Mouse (Mus musculus): ENCODE data around the gene B130006D01Rik. TPM values are rescaled to one million over a fixed set of nuclear protein-coding genes. Genes with fewer than 3 reads are reported as not detected.

Gene B130006D01Rik
- total and polyA plus RNA-seq, 2 experiments from 2014 or later, result 0.23 to 0.57 TPM

DNA sequence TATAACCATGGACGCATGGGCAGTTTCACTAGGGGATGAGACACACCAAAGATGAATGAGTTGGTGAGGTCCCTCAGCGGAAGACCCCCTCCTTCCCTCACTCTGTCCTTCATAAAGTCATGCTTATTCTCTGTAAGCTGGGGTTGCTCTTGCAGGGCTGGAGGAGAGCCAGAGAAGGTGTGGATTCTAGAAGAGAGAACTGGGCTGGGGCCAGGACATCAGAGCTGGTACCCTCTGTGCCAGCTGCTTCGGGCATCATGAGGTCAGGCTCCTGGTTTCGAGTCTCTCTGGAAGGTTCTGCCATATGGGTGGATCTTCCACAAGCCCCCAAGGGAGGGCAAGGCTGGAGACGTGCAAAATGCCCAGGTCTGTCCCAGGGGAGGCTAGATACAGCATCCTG lies 24.8 kb upstream of the B130006D01Rik start:
- Histone ChIP-seq H3K27ac (ENCODE audit: low read depth) (no peak overlapping the region), H3K9me3 (replicated peaks; ENCODE audit: control insufficient read depth, low read length) (no peaks in the 10 kb centered on the region), H3K4me2 (ENCODE audit: low read depth, low read length) (no peak overlapping the region), H3K9ac (replicated peaks; ENCODE audit: low read depth, low read length) (no peak overlapping the region), H3K27me3 (ENCODE audit: control insufficient read depth, insufficient read depth, low read length) (no peaks in the 10 kb centered on the region), H3K4me1 (ENCODE audit: control insufficient read depth, insufficient read depth) (no peaks in the 10 kb centered on the region), H3K4me3 (ENCODE audit: low read depth, low read length) (no peak overlapping the region), H3K36me3 (replicated peaks; ENCODE audit: control insufficient read depth, insufficient read depth, low read length) (no peaks in the 10 kb centered on the region)
- ATAC-seq (ENCODE audit: insufficient read depth, low read depth) (no peak), DNase-seq (ENCODE audit: low spot score) (no peak)
- 73% methylated on average over 5 of the region's 5 CpGs for WGBS
- TF ChIP-seq EP300 (IDR thresholded peaks at IDR 0.05; ENCODE audit: low read depth) (no peak), CTCF (IDR thresholded peaks at IDR 0.05; ENCODE audit: low read depth) (no peak)

DNA sequence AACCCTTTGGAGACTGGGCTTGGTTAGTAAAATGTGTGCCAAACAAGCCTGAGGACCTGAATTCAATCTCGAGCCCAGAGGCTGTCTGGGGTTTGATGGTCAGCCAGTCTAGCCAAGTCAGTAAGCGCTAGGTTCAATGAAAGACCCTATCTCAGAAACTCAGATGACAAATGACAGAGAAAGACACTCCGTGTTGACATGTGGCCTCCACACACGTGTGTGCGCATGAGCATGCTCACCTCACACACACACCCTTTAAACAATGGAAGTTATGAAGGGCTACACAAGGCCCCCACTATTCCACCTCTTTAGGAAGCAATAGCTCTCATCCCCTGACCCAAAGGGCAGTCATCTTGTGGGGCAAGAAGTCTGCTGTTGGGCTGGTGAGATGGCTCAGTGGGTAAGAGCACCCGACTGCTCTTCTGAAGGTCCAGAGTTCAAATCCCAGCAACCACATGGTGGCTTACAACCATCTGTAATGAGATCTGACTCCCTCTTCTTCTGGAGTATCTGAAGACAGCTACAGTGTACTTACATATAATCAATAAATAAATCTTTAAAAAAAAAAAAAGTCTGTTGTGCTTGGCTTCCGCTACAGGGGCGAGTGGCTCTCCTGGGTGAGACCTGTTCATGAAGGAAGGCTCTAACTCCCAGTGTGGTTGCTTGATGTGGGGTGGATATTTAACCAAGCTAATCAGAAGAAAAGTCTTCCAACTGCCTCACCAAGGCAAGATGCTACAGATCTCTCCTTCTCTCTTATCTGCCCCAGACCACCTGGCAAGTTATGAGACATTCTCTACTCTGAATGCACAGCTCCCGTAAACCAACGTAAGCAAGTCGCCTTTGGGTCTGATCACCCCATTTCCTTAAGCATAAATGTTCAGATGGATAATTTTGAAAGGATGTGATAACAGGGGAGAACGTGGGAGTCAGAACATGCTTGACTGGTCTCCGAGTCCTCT lies 22.3 kb upstream of the B130006D01Rik start:
- Histone ChIP-seq H3K27ac (ENCODE audit: low read depth) (no peak overlapping the region), H3K4me3 (ENCODE audit: low read depth, low read length) (no peak overlapping the region), H3K36me3 (replicated peaks; ENCODE audit: control insufficient read depth, insufficient read depth, low read length) (no peaks in the 10 kb centered on the region), H3K27me3 (ENCODE audit: control insufficient read depth, insufficient read depth, low read length) (no peaks in the 10 kb centered on the region), H3K4me2 (ENCODE audit: low read depth, low read length) (no peak overlapping the region), H3K9me3 (replicated peaks; ENCODE audit: control insufficient read depth, low read length) (no peaks in the 10 kb centered on the region), H3K9ac (replicated peaks; ENCODE audit: low read depth, low read length) (no peak overlapping the region), H3K4me1 (ENCODE audit: control insufficient read depth, insufficient read depth) (no peaks in the 10 kb centered on the region)
- DNase-seq (ENCODE audit: low spot score) (no peak), ATAC-seq (ENCODE audit: insufficient read depth, low read depth) (no peak)
- 80% methylated on average over 13 of the region's 13 CpGs for WGBS
- no peak for TF ChIP-seq CTCF (IDR thresholded peaks at IDR 0.05; ENCODE audit: low read depth)
- no peak for TF ChIP-seq EP300 (IDR thresholded peaks at IDR 0.05; ENCODE audit: low read depth)

DNA sequence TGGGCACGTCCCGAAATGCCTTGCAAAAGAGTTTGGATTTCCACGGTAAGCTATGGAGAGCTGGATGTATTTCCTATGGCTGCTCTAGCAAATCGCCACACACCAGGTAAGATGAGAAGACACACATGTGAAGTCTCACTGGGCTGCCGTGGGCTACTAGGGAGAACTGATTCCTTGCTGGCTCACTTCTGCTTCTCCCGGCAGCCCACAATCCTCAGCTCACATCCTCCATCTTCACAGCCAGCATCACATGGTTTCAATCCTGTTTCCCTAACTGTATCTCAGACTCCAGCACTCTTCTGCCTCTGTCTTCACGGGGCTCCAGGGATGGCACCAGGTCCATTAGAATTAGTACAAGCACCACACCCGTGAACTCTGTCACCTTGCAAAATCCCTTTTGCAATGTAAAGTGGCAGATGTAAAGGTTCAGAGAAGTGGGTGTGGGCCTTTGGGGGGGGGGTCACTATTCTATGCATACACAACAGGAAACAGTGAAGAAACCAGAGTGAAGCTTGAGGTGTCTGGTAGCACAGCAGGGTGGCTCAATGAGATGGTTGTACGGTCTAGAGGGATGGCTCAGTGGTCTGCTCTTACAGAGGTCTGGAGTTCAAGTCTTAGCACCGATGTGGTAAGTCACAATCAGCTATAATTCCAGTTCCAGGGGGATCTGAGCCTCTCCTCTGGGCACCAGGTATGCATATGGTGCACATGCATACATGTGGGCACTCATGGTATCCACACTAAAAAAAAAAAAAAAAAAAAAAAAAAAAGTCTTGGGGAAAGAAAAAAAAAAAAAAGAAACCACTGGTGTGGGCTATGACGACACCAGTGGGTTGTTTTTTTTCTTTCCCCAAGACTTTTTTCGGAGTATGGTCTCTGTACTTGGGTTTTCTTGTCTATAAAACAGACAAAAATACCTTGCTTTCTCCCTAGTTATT lies 19.1 kb upstream of the B130006D01Rik start:
- no peaks in the 10 kb centered on the region for H3K36me3 ChIP-seq (replicated peaks; ENCODE audit: control insufficient read depth, insufficient read depth, low read length)
- no peak overlapping the region for H3K4me2 ChIP-seq (ENCODE audit: low read depth, low read length)
- no peaks in the 10 kb centered on the region for H3K9me3 ChIP-seq (replicated peaks; ENCODE audit: control insufficient read depth, low read length)
- H3K4me1 ChIP-seq (ENCODE audit: control insufficient read depth, insufficient read depth), result no peaks in the 10 kb centered on the region
- 77% methylated on average over 12 of the region's 12 CpGs for WGBS
- no peak for DNase-seq (ENCODE audit: low spot score)
- no peak overlapping the region for H3K27ac ChIP-seq (ENCODE audit: low read depth)
- H3K4me3 ChIP-seq (ENCODE audit: low read depth, low read length), result no peak overlapping the region
- no peak for TF ChIP-seq CTCF (IDR thresholded peaks at IDR 0.05; ENCODE audit: low read depth)
- no peak for TF ChIP-seq EP300 (IDR thresholded peaks at IDR 0.05; ENCODE audit: low read depth)
- no peaks in the 10 kb centered on the region for H3K27me3 ChIP-seq (ENCODE audit: control insufficient read depth, insufficient read depth, low read length)
- ATAC-seq (ENCODE audit: insufficient read depth, low read depth), result no peak
- H3K9ac ChIP-seq (replicated peaks; ENCODE audit: low read depth, low read length), result no peak overlapping the region

DNA sequence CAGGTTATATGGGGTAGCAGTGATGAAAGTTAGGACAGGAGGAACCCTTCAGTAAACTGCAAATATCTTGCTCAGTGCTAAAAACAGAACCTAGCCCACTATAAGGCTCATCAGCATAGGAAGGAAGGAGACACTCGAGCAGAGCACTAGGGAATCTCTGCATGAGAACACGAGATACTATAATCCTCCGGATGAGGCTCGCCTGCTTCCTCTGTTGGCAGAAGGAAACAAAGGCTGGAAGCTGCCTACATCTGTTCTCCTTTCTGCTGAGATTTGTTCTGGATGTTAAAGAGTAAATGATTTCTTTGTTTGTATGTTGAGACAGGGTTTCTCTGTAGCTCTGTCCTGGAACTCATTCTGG lies 18.4 kb upstream of the B130006D01Rik start:
- no peak for ATAC-seq (ENCODE audit: insufficient read depth, low read depth)
- Histone ChIP-seq H3K4me1 (ENCODE audit: control insufficient read depth, insufficient read depth) (no peaks in the 10 kb centered on the region), H3K4me2 (ENCODE audit: low read depth, low read length) (no peak overlapping the region), H3K27me3 (ENCODE audit: control insufficient read depth, insufficient read depth, low read length) (no peaks in the 10 kb centered on the region), H3K36me3 (replicated peaks; ENCODE audit: control insufficient read depth, insufficient read depth, low read length) (no peaks in the 10 kb centered on the region), H3K9me3 (replicated peaks; ENCODE audit: control insufficient read depth, low read length) (no peaks in the 10 kb centered on the region), H3K9ac (replicated peaks; ENCODE audit: low read depth, low read length) (no peak overlapping the region), H3K4me3 (ENCODE audit: low read depth, low read length) (no peak overlapping the region), H3K27ac (ENCODE audit: low read depth) (no peak overlapping the region)
- no peak for DNase-seq (ENCODE audit: low spot score)
- WGBS, result 45% methylated on average over 4 of the region's 4 CpGs
- TF ChIP-seq CTCF (IDR thresholded peaks at IDR 0.05; ENCODE audit: low read depth) (no peak), EP300 (IDR thresholded peaks at IDR 0.05; ENCODE audit: low read depth) (no peak)

DNA sequence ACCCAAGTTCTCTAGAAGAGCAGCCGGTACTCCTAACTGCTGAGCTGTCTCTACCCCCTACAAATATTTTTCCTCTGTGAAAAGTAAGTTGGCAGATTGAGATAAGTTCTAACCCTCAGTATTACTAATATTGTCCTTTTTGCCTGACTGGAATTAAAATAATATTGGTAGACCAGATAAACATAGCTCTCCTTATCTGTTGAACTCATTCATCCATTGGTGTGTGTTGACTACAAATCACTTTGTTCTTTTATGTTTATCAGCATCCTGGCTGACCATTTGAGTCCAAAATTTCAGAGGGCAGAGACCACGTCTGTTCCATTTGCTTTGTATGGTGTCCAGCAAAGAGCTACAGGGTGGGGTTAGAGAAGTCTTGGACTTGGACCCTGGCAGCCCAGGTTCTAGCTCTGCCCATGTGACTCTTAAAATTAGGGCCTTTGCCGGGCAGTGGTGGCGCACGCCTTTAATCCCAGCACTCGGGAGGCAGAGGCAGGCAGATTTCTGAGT lies 13.8 kb upstream of the B130006D01Rik start:
- H3K9me3 ChIP-seq (replicated peaks; ENCODE audit: control insufficient read depth, low read length), result no peaks in the 10 kb centered on the region
- no peak overlapping the region for H3K4me2 ChIP-seq (ENCODE audit: low read depth, low read length)
- no peak overlapping the region for H3K9ac ChIP-seq (replicated peaks; ENCODE audit: low read depth, low read length)
- 86% methylated on average over 6 of the region's 6 CpGs for WGBS
- no peaks in the 10 kb centered on the region for H3K36me3 ChIP-seq (replicated peaks; ENCODE audit: control insufficient read depth, insufficient read depth, low read length)
- no peak overlapping the region for H3K4me3 ChIP-seq (ENCODE audit: low read depth, low read length)
- no peak for ATAC-seq (ENCODE audit: insufficient read depth, low read depth)
- peaks cover 10% of the 10 kb centered on the region for H3K4me1 ChIP-seq (ENCODE audit: control insufficient read depth, insufficient read depth)
- no peaks in the 10 kb centered on the region for H3K27me3 ChIP-seq (ENCODE audit: control insufficient read depth, insufficient read depth, low read length)
- DNase-seq (ENCODE audit: low spot score), result no peak
- no peak overlapping the region for H3K27ac ChIP-seq (ENCODE audit: low read depth)
- TF ChIP-seq CTCF (IDR thresholded peaks at IDR 0.05; ENCODE audit: low read depth) (no peak), EP300 (IDR thresholded peaks at IDR 0.05; ENCODE audit: low read depth) (no peak)
